Mouse (Mus musculus): Measurements from ENCODE around the gene Rabepk. TPM values are rescaled to one million over a fixed set of nuclear protein-coding genes. Genes with fewer than 3 reads are reported as not detected.
"Not testable (repeated sequence)": the region's sequence is repeated elsewhere in the genome, so short reads cannot be mapped to it uniquely, and the experiment has no call there.

The Rabepk gene
- polyA plus RNA-seq, 1 experiment from 2014 or later: 29.7 TPM

DNA sequence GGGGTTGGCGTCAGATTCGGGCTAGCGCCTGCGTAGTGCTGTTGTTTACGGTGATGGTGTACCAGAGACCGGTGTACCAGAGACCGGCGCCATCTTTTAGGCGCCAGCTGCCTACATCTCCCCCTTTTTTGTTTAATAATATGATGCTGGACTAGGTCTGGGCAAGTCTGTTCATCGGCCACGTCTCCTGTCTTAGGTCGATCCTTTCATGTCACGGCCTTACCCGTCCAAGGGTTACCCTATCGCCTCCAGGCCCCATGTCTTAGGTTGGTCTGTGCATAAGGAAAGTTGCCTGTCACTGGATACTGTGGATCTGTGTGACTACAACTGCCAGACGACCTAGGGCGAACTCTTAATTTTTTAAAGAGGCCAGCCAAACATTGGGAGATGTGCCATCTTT, 30.4 kb upstream of the Rabepk start:
- 88% methylated on average over 17 of the region's 17 CpGs for WGBS (ENCODE audit: insufficient replicate concordance)

DNA sequence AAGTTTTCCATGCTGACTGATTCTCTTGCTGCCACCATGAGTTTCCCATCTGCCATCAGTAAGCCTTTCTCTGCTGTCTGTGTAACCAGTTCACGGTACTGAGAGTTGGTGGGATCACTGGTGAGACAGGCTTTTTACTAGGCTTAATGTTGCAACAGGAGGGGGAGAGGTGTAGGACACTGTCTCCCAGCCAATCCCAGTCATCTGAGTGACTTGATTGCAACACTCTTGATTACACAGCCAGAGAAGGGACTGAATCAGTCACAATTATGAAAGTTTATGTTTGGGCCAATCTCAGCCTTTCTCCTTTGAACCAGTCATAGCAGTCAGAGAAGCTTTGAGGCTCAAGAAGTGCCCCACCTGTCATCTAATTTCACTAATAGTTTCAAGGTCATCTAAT, 28.3 kb upstream of the Rabepk start:
- Histone ChIP-seq H3K4me1 (ENCODE audit: control insufficient read depth, insufficient read depth, low read length) (peaks cover 7% of the 10 kb centered on the region), H3K27ac (ENCODE audit: low read depth, low read length) (no peak overlapping the region)
- 76% methylated on average over 1 of the region's 1 CpGs for WGBS (ENCODE audit: insufficient replicate concordance)

More for the DNA sequence above, 30.4 kb upstream of the Rabepk start:
- H3K27me3 ChIP-seq (ENCODE audit: control insufficient read depth, insufficient read depth, low read length); ATAC-seq (replicated peaks; ENCODE audit: insufficient number of reproducible peaks, low FRiP score, low TSS enrichment); H3K27ac ChIP-seq (ENCODE audit: low read depth, low read length); H3K9me3 ChIP-seq (replicated peaks; ENCODE audit: control insufficient read depth, low read length); H3K9ac ChIP-seq (ENCODE audit: low read depth, low read length); H3K4me1 ChIP-seq (ENCODE audit: control insufficient read depth, insufficient read depth, low read length); H3K36me3 ChIP-seq (ENCODE audit: control insufficient read depth, insufficient read depth, low read length); H3K4me3 ChIP-seq (ENCODE audit: low read depth, low read length); H3K4me2 ChIP-seq: not testable (repeated sequence)

DNA sequence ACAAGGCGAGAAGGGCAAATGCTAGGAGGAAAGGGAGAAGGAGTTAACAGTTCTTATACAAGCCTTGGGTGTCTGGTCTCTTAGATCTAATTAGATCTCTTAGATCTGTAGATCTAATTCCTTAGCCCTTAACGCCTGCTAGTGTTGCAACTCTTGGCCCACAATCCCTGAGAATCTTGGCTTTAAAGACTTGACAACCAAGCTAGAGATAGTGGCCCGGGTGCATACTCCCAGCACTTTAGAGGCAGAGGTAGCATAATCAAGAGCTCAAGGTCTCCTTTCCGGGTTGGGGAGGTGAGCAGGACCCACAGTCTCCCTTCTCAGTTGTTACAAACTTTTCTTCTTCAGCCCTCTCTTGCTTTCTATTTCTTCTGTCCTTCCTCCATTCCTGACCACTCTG, 27.9 kb upstream of the Rabepk start:
- H3K27me3 ChIP-seq (ENCODE audit: control insufficient read depth, insufficient read depth, low read length): no peaks in the 10 kb centered on the region
- WGBS (ENCODE audit: insufficient replicate concordance): 82% methylated on average over 4 of the region's 4 CpGs
- no peak overlapping the region for H3K4me3 ChIP-seq (ENCODE audit: low read depth, low read length)
- no peak overlapping the region for H3K27ac ChIP-seq (ENCODE audit: low read depth, low read length)
- no peaks in the 10 kb centered on the region for H3K9me3 ChIP-seq (replicated peaks; ENCODE audit: control insufficient read depth, low read length)
- peaks cover 7% of the 10 kb centered on the region for H3K4me1 ChIP-seq (ENCODE audit: control insufficient read depth, insufficient read depth, low read length)
- no peak overlapping the region for H3K9ac ChIP-seq (ENCODE audit: low read depth, low read length)
- no peaks in the 10 kb centered on the region for H3K36me3 ChIP-seq (ENCODE audit: control insufficient read depth, insufficient read depth, low read length)
- no peak for ATAC-seq (replicated peaks; ENCODE audit: insufficient number of reproducible peaks, low FRiP score, low TSS enrichment)
- no peak overlapping the region for H3K4me2 ChIP-seq

More for the DNA sequence above, 28.3 kb upstream of the Rabepk start:
- Histone ChIP-seq H3K9ac (ENCODE audit: low read depth, low read length) (no peak overlapping the region), H3K9me3 (replicated peaks; ENCODE audit: control insufficient read depth, low read length) (no peaks in the 10 kb centered on the region), H3K4me2 (no peak overlapping the region), H3K36me3 (ENCODE audit: control insufficient read depth, insufficient read depth, low read length) (no peaks in the 10 kb centered on the region), H3K27me3 (ENCODE audit: control insufficient read depth, insufficient read depth, low read length) (no peaks in the 10 kb centered on the region), H3K4me3 (ENCODE audit: low read depth, low read length) (no peak overlapping the region)
- ATAC-seq (replicated peaks; ENCODE audit: insufficient number of reproducible peaks, low FRiP score, low TSS enrichment): no peak

DNA sequence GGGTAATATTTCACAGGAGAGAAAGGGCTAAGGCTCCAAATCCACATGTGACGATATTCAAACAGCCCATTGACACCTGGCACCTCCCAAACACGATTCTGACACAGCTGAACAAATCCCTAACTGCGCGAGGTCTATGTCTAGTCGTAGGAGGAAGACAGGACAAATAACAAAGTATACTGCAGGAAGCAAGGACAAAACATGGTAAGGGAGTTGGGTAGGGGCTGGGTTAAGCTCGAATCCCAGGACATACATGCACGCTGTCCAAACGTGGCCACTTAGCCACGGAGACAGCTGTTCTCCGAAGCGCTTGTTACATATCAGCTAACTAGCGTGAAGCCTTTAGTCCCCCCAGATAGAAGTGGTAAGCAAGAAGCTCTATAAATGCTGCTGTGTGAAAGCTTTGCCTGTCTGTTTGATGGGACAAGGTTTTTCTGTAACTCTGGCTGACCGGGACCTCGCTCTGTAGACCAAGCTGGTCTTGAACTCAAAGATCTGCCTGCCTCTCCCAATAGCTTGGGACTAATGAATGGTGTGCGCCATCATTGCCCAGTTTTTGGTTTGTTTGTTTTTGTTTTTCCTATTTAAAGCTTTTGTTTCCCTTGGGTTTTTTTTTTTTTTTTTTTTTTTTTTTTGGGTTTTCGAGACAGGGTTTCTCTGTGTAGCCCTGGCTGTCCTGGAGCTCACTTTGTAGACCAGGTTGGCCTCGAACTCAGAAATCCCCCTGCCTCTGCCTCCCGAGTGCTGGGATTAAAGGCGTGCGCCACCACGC, 26.9 kb upstream of the Rabepk start:
- H3K27ac ChIP-seq (ENCODE audit: low read depth, low read length): peak overlapping the region; percentile 86
- peak overlapping the region; percentile 82 for H3K4me2 ChIP-seq
- no peaks in the 10 kb centered on the region for H3K9me3 ChIP-seq (replicated peaks; ENCODE audit: control insufficient read depth, low read length)
- no peaks in the 10 kb centered on the region for H3K27me3 ChIP-seq (ENCODE audit: control insufficient read depth, insufficient read depth, low read length)
- peak overlapping the region; percentile 92 for H3K9ac ChIP-seq (ENCODE audit: low read depth, low read length)
- 35% methylated on average over 20 of the region's 21 CpGs for WGBS (ENCODE audit: insufficient replicate concordance)
- peaks cover 7% of the 10 kb centered on the region for H3K4me1 ChIP-seq (ENCODE audit: control insufficient read depth, insufficient read depth, low read length)
- peak overlapping the region; percentile 93 for H3K4me3 ChIP-seq (ENCODE audit: low read depth, low read length)
- no peak for ATAC-seq (replicated peaks; ENCODE audit: insufficient number of reproducible peaks, low FRiP score, low TSS enrichment)
- no peaks in the 10 kb centered on the region for H3K36me3 ChIP-seq (ENCODE audit: control insufficient read depth, insufficient read depth, low read length)

DNA sequence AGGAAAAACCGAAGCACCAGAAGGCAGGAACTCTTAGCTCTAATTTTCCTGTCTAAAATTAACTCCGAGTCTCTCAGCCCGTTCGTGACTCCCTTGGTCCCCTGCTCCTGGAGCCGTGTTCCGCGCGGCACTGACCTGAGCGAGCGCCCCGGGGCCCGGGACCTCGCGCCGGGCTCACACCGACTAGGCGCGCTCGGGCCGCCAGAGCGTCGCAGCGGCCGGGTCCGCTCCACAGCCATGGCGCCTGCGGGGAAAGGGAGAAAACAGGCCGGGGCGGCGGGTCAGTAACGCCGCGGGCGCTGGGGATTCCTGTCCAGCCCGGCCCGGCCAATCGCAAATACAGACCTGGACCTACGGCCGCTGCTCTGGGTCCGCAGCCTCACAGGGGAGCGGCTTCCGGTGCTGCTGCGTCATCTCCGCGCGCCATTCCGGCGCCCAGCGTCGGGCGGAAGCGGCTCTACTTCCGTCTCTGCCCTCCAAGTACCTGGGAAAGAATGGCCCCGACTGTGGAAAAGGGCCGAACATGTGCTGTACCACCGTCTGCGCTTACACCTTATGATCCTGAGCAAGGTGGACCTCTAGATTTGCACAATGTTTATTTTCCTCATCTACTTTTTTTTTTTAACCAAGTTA, 26.2 kb upstream of the Rabepk start, which contains the start of gene Fbxw2:
Fbxw2 (minus strand) TSS at position 485 of the 633 bp plus-strand sequence.
- Histone ChIP-seq H3K4me1 (ENCODE audit: control insufficient read depth, insufficient read depth, low read length) (peaks cover 7% of the 10 kb centered on the region), H3K9ac (ENCODE audit: low read depth, low read length) (peak within 1 kb of the TSS; percentile 92), H3K27me3 (ENCODE audit: control insufficient read depth, insufficient read depth, low read length) (no peaks in the 10 kb centered on the region), H3K27ac (ENCODE audit: low read depth, low read length) (peak within 1 kb of the TSS; percentile 86), H3K4me3 (ENCODE audit: low read depth, low read length) (peak within 1 kb of the TSS; percentile 93), H3K36me3 (ENCODE audit: control insufficient read depth, insufficient read depth, low read length) (no peaks in the 10 kb centered on the region), H3K4me2 (peak within 1 kb of the TSS; percentile 82), H3K9me3 (replicated peaks; ENCODE audit: control insufficient read depth, low read length) (no peaks in the 10 kb centered on the region)
- ATAC-seq (replicated peaks; ENCODE audit: insufficient number of reproducible peaks, low FRiP score, low TSS enrichment): peak; percentile 94
- under 1% methylated on average over 57 of the region's 57 CpGs for WGBS (ENCODE audit: insufficient replicate concordance)

DNA sequence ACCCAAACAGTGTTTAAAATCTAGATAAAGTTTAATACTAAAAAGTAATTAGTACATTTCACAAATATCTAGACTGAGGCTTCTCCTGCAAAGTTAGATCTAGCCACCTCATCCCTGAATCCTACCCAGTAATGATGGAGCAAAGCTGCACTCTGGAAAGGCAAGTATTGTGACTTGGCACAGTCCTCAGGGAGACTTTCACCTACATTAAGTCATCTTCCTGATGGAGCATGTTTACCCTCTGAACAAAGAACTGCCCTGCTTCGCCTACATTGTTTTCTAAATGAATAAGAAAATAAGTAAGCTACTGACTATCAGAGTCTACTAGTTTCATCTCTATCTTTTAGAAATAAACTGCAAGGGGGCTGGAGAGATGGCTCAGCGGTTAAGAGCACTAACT, 18.8 kb upstream of the Rabepk start:
- no peak overlapping the region for H3K27ac ChIP-seq (ENCODE audit: low read depth, low read length)
- no peak overlapping the region for H3K9ac ChIP-seq (ENCODE audit: low read depth, low read length)
- no peaks in the 10 kb centered on the region for H3K9me3 ChIP-seq (replicated peaks; ENCODE audit: control insufficient read depth, low read length)
- no peak overlapping the region for H3K4me3 ChIP-seq (ENCODE audit: low read depth, low read length)
- no peaks in the 10 kb centered on the region for H3K27me3 ChIP-seq (ENCODE audit: control insufficient read depth, insufficient read depth, low read length)
- H3K36me3 ChIP-seq (ENCODE audit: control insufficient read depth, insufficient read depth, low read length): peaks cover 17% of the 10 kb centered on the region
- H3K4me2 ChIP-seq: no peak overlapping the region
- H3K4me1 ChIP-seq (ENCODE audit: control insufficient read depth, insufficient read depth, low read length): no peaks in the 10 kb centered on the region
- 94% methylated on average over 2 of the region's 2 CpGs for WGBS (ENCODE audit: insufficient replicate concordance)
- ATAC-seq (replicated peaks; ENCODE audit: insufficient number of reproducible peaks, low FRiP score, low TSS enrichment): no peak

DNA sequence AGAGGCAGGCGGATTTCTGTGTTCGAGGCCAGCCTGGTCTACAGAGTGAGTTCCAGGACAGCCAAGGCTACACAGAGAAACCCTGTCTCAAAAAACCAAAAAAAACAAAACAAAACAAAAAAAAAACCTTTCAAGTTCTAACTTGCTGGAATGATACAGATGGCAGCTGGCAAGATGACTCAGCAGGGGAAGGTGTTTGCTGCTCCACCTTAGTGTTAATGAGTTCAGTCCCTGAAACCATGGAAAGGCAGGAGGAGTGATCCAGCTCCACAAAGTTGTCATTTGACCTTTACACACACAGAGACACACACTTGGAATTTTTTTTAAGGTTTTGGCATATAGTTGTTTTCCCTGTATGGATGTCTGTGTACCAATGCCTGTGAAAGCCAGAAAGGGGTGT, 16.2 kb upstream of the Rabepk start:
- WGBS (ENCODE audit: insufficient replicate concordance): 95% methylated on average over 2 of the region's 2 CpGs
- H3K36me3 ChIP-seq (ENCODE audit: control insufficient read depth, insufficient read depth, low read length): peaks cover 19% of the 10 kb centered on the region
- not testable (repeated sequence) for ATAC-seq (replicated peaks; ENCODE audit: insufficient number of reproducible peaks, low FRiP score, low TSS enrichment); H3K27me3 ChIP-seq (ENCODE audit: control insufficient read depth, insufficient read depth, low read length); H3K4me2 ChIP-seq; H3K9ac ChIP-seq (ENCODE audit: low read depth, low read length); H3K9me3 ChIP-seq (replicated peaks; ENCODE audit: control insufficient read depth, low read length); H3K27ac ChIP-seq (ENCODE audit: low read depth, low read length); H3K4me3 ChIP-seq (ENCODE audit: low read depth, low read length); H3K4me1 ChIP-seq (ENCODE audit: control insufficient read depth, insufficient read depth, low read length)

DNA sequence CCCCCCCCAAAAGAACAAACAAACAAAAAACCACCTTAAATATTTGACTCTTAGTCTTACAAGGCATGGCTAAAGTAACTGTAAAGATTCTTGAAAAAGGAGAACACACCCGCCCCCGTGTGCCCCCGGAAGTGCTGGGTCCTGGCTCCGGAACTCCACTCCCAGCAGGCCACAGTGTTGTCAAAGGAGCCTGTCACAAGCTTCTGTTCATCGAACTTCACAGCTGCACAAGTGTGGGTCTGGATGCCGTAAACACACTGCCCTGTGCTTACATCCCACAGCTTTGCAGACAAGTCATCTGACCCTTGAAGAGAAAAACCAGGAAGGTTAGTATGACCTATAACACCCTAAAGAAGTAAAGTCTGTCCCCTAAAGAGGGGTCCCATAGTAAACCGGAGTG, 13.0 kb upstream of the Rabepk start:
- Histone ChIP-seq H3K36me3 (ENCODE audit: control insufficient read depth, insufficient read depth, low read length) (peaks cover 17% of the 10 kb centered on the region), H3K9me3 (replicated peaks; ENCODE audit: control insufficient read depth, low read length) (no peaks in the 10 kb centered on the region), H3K27me3 (ENCODE audit: control insufficient read depth, insufficient read depth, low read length) (no peaks in the 10 kb centered on the region), H3K27ac (ENCODE audit: low read depth, low read length) (no peak overlapping the region), H3K4me2 (no peak overlapping the region), H3K9ac (ENCODE audit: low read depth, low read length) (no peak overlapping the region), H3K4me1 (ENCODE audit: control insufficient read depth, insufficient read depth, low read length) (no peaks in the 10 kb centered on the region), H3K4me3 (ENCODE audit: low read depth, low read length) (no peak overlapping the region)
- 84% methylated on average over 7 of the region's 7 CpGs for WGBS (ENCODE audit: insufficient replicate concordance)
- no peak for ATAC-seq (replicated peaks; ENCODE audit: insufficient number of reproducible peaks, low FRiP score, low TSS enrichment)
